Mouse (Mus musculus): ENCODE results near the gene Heatr5a. TPM values are rescaled to one million over a fixed set of nuclear protein-coding genes. Genes with fewer than 3 reads are reported as not detected.

The Heatr5a gene
- polyA plus RNA-seq, 1 experiment from 2014 or later = 10.2 TPM

- no peak for ATAC-seq (ENCODE audit: insufficient read depth, low FRiP score, low TSS enrichment)
- DNase-seq (ENCODE audit: low spot score) = no peak
- Histone ChIP-seq H3K9me3 (ENCODE audit: control insufficient read depth, low read length) (no peaks in the 10 kb centered on the region), H3K4me3 (ENCODE audit: low read depth, low read length) (no peak overlapping the region), H3K4me2 (ENCODE audit: low read depth) (no peak overlapping the region), H3K9ac (ENCODE audit: low read length) (no peak overlapping the region), H3K27ac (ENCODE audit: low read depth, low read length) (no peak overlapping the region), H3K27me3 (ENCODE audit: control insufficient read depth, insufficient read depth, low read length) (no peaks in the 10 kb centered on the region), H3K36me3 (ENCODE audit: control insufficient read depth, insufficient read depth, low read length) (no peaks in the 10 kb centered on the region), H3K4me1 (ENCODE audit: control insufficient read depth, insufficient read depth, low read length) (peaks cover 2% of the 10 kb centered on the region; the same call in 1 of the 2 replicates)
- WGBS = 81% methylated on average over 1 of the region's 1 CpGs
These were observed 131.3 kb downstream of the Heatr5a start for GRCm38 (mm10) chr12:51839856-51840255.

- no peak for DNase-seq (ENCODE audit: low spot score)
- Histone ChIP-seq H3K9me3 (ENCODE audit: control insufficient read depth, low read length) (no peaks in the 10 kb centered on the region), H3K4me3 (ENCODE audit: low read depth, low read length) (no peak overlapping the region), H3K4me2 (ENCODE audit: low read depth) (no peak overlapping the region), H3K27me3 (ENCODE audit: control insufficient read depth, insufficient read depth, low read length) (no peaks in the 10 kb centered on the region), H3K4me1 (ENCODE audit: control insufficient read depth, insufficient read depth, low read length) (no peaks in the 10 kb centered on the region), H3K27ac (ENCODE audit: low read depth, low read length) (no peak overlapping the region), H3K9ac (ENCODE audit: low read length) (no peak overlapping the region), H3K36me3 (ENCODE audit: control insufficient read depth, insufficient read depth, low read length) (no peaks in the 10 kb centered on the region)
- 74% methylated on average over 3 of the region's 3 CpGs for WGBS
- ATAC-seq (ENCODE audit: insufficient read depth, low FRiP score, low TSS enrichment) = no peak
These were observed 135.9 kb downstream of the Heatr5a start for GRCm38 (mm10) chr12:51835219-51835618.

GRCm38 (mm10) chr12:51831931-51832330, 139.2 kb downstream of the Heatr5a start:
- Histone ChIP-seq H3K9ac (ENCODE audit: low read length) (no peak overlapping the region), H3K27ac (ENCODE audit: low read depth, low read length) (no peak overlapping the region), H3K9me3 (ENCODE audit: control insufficient read depth, low read length) (no peaks in the 10 kb centered on the region), H3K4me1 (ENCODE audit: control insufficient read depth, insufficient read depth, low read length) (peaks cover 10% of the 10 kb centered on the region), H3K4me3 (ENCODE audit: low read depth, low read length) (no peak overlapping the region), H3K27me3 (ENCODE audit: control insufficient read depth, insufficient read depth, low read length) (no peaks in the 10 kb centered on the region), H3K36me3 (ENCODE audit: control insufficient read depth, insufficient read depth, low read length) (no peaks in the 10 kb centered on the region), H3K4me2 (ENCODE audit: low read depth) (no peak overlapping the region)
- 83% methylated on average over 13 of the region's 13 CpGs for WGBS
- DNase-seq (ENCODE audit: low spot score) = no peak
- no peak for ATAC-seq (ENCODE audit: insufficient read depth, low FRiP score, low TSS enrichment)

DNA sequence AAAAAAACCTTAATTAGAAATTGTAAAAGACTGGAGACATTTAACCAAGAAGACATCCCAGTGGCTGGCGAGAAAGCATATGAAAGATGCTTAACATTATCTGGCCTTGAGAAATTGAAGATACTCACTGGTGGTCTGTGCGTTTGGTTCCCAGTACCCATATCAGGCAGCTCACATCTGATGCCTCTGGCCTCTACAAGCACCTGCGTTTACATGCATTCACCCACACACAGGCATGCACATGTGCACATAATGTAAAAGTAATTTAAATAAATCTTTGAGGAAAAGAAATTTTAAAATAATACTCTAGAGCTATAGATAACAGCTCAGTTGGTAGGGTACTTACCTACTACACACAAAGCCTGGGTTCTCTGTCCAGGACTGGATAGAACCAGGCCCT, 139.8 kb downstream of the Heatr5a start:
- Histone ChIP-seq H3K9ac (ENCODE audit: low read length) (no peak overlapping the region), H3K9me3 (ENCODE audit: control insufficient read depth, low read length) (no peaks in the 10 kb centered on the region), H3K4me3 (ENCODE audit: low read depth, low read length) (no peak overlapping the region), H3K27ac (ENCODE audit: low read depth, low read length) (no peak overlapping the region), H3K4me1 (ENCODE audit: control insufficient read depth, insufficient read depth, low read length) (peaks cover 10% of the 10 kb centered on the region), H3K4me2 (ENCODE audit: low read depth) (no peak overlapping the region), H3K36me3 (ENCODE audit: control insufficient read depth, insufficient read depth, low read length) (no peaks in the 10 kb centered on the region), H3K27me3 (ENCODE audit: control insufficient read depth, insufficient read depth, low read length) (no peaks in the 10 kb centered on the region)
- 91% methylated on average over 3 of the region's 3 CpGs for WGBS
- DNase-seq (ENCODE audit: low spot score) (no peak), ATAC-seq (ENCODE audit: insufficient read depth, low FRiP score, low TSS enrichment) (no peak)

DNA sequence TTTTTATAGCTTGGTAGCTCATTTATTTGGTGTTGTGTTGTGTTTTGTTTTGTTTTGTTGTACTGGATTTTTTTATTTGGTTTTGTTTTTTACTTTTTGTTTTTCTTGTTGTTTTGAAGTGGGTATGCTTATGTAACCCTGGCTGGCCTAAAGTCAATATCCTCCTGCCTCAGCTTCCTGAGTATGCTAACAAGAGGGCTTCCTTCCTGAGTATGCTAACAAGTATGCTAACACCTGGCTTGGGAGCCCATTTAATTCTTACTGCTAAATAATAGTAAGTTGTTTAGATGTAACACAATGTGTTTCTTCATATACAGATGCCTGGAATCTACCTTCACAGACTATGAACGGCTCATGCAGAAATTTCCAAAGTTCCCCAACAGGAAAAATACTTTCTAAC, 140.4 kb downstream of the Heatr5a start:
- Histone ChIP-seq H3K36me3 (ENCODE audit: control insufficient read depth, insufficient read depth, low read length) (no peaks in the 10 kb centered on the region), H3K4me1 (ENCODE audit: control insufficient read depth, insufficient read depth, low read length) (peaks cover 10% of the 10 kb centered on the region), H3K4me3 (ENCODE audit: low read depth, low read length) (no peak overlapping the region), H3K9me3 (ENCODE audit: control insufficient read depth, low read length) (no peaks in the 10 kb centered on the region), H3K27me3 (ENCODE audit: control insufficient read depth, insufficient read depth, low read length) (no peaks in the 10 kb centered on the region), H3K9ac (ENCODE audit: low read length) (no peak overlapping the region), H3K4me2 (ENCODE audit: low read depth) (no peak overlapping the region; the same call in 1 of the 2 replicates), H3K27ac (ENCODE audit: low read depth, low read length) (no peak overlapping the region)
- ATAC-seq (ENCODE audit: insufficient read depth, low FRiP score, low TSS enrichment) (no peak), DNase-seq (ENCODE audit: low spot score) (no peak)
- WGBS = 93% methylated on average over 1 of the region's 1 CpGs

- under 1% methylated on average over 12 of the region's 12 CpGs for WGBS
- H3K4me3 ChIP-seq (ENCODE audit: low read depth, low read length) = peak overlapping the region; percentile 93
These were observed 141.1 kb downstream of the Heatr5a start for GRCm38 (mm10) chr12:51830077-51830402.

DNA sequence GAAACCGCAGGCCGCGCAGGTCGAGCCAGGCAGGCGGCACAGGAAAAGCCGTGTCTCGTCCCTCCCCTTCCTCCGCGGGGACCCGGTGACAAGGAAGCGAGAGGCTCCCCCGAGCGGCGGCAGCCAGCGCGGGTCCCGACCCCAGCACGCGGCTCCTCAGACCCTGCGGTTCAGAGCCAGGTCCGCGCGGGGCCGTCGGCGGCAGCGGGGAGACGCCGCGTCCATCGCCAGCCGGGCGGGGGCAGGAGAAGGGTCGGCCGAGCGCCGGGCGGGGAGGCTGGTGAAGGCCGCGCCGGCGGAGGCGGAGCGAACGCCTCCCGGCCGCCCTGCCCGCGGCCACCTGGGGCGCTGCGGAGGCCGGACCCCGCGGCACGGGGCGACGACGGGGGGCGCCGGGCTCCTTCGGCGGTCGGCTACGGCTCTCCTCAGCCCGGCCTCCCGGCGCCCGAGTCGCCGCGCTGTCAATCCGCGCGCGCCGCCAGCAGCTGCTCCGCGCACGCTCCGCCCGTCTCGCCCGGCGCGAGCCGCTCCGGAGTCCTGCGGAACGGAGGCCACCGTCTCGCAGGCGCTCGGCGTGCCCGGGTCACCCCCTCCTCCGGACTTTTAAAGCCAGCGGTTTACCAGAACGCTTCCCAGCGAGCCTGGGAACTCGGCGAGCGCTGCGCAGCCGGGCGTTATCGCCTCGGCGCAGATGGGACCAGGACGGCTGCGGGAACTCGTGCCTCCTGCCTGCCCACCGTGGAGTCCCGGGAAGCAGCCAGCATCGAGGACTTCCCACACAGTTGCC, 141.6 kb downstream of the Heatr5a start, which contains the start of gene Hectd1:
Hectd1 (minus strand) TSS at position 247 of the 787 bp plus-strand sequence.
- Histone ChIP-seq H3K27me3 (ENCODE audit: control insufficient read depth, insufficient read depth, low read length) (no peaks in the 10 kb centered on the region), H3K36me3 (ENCODE audit: control insufficient read depth, insufficient read depth, low read length) (no peaks in the 10 kb centered on the region; the same call in 1 of the 2 replicates), H3K4me1 (ENCODE audit: control insufficient read depth, insufficient read depth, low read length) (peaks cover 10% of the 10 kb centered on the region), H3K4me2 (ENCODE audit: low read depth) (peak within 1 kb of the TSS; percentile 72), H3K4me3 (ENCODE audit: low read depth, low read length) (peak within 1 kb of the TSS; percentile 93), H3K9me3 (ENCODE audit: control insufficient read depth, low read length) (no peaks in the 10 kb centered on the region), H3K9ac (ENCODE audit: low read length) (peak within 1 kb of the TSS; percentile 100), H3K27ac (ENCODE audit: low read depth, low read length) (peak within 1 kb of the TSS; percentile 99)
- DNase-seq (ENCODE audit: low spot score) (peak; percentile 90), ATAC-seq (ENCODE audit: insufficient read depth, low FRiP score, low TSS enrichment) (peak; percentile 93)
- under 1% methylated on average over 75 of the region's 114 CpGs for WGBS

More at GRCm38 (mm10) chr12:51830077-51830402, 141.1 kb downstream of the Heatr5a start:
- no peak for ATAC-seq (ENCODE audit: insufficient read depth, low FRiP score, low TSS enrichment)
- Histone ChIP-seq H3K36me3 (ENCODE audit: control insufficient read depth, insufficient read depth, low read length) (no peaks in the 10 kb centered on the region; the same call in 1 of the 2 replicates), H3K9me3 (ENCODE audit: control insufficient read depth, low read length) (no peaks in the 10 kb centered on the region), H3K9ac (ENCODE audit: low read length) (peak overlapping the region; percentile 100), H3K27me3 (ENCODE audit: control insufficient read depth, insufficient read depth, low read length) (no peaks in the 10 kb centered on the region), H3K27ac (ENCODE audit: low read depth, low read length) (peak overlapping the region; percentile 99), H3K4me2 (ENCODE audit: low read depth) (peak overlapping the region; percentile 72), H3K4me1 (ENCODE audit: control insufficient read depth, insufficient read depth, low read length) (peaks cover 10% of the 10 kb centered on the region)
- DNase-seq (ENCODE audit: low spot score) = no peak

DNA sequence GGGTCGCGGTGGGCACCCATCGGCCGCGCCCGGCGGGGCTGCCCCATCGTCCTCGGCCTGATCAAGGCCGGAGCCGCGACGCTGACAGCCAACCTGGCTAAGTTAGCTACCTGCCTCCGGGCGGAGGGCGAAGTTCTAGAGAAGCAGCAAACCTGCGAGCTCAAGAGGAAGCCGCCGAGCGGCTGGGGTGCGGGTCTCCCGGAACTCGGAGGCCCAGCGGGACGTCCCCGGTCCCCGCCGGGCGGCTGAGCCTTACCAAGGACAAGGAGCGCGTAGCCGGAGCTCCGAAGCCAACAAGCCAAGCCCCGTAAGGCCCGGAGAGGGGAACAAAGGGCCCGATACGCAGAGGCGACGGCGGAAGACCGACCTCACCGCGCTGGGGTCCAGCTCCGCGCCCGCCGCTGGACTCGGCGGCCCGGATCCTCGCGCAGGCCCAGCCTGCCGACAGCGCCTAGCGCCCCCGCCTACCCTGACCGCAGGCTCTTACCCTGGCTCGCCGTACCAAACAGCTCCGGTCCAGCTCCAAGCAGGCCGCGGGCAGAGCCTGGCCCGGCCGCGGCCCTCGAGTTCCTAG, 142.3 kb downstream of the Heatr5a start:
- H3K4me2 ChIP-seq (ENCODE audit: low read depth) = peak overlapping the region; percentile 72
- peaks cover 10% of the 10 kb centered on the region for H3K4me1 ChIP-seq (ENCODE audit: control insufficient read depth, insufficient read depth, low read length)
- DNase-seq (ENCODE audit: low spot score) = peak; percentile 67
- H3K27me3 ChIP-seq (ENCODE audit: control insufficient read depth, insufficient read depth, low read length) = no peaks in the 10 kb centered on the region
- H3K27ac ChIP-seq (ENCODE audit: low read depth, low read length) = peak overlapping the region; percentile 99
- no peaks in the 10 kb centered on the region; the same call in 1 of the 2 replicates for H3K36me3 ChIP-seq (ENCODE audit: control insufficient read depth, insufficient read depth, low read length)
- H3K9me3 ChIP-seq (ENCODE audit: control insufficient read depth, low read length) = no peaks in the 10 kb centered on the region
- peak overlapping the region; percentile 100 for H3K9ac ChIP-seq (ENCODE audit: low read length)
- peak; percentile 84 for ATAC-seq (ENCODE audit: insufficient read depth, low FRiP score, low TSS enrichment)
- H3K4me3 ChIP-seq (ENCODE audit: low read depth, low read length) = peak overlapping the region; percentile 93
- WGBS = under 1% methylated on average over 64 of the region's 66 CpGs
